Mouse (Mus musculus): ENCODE data around the gene Ntrk3. TPM values are rescaled to one million over a fixed set of nuclear protein-coding genes. Genes with fewer than 3 reads are reported as not detected.

Ntrk3 gene
- polyA plus RNA-seq, 1 experiment from 2014 or later: 4.5 TPM

DNA sequence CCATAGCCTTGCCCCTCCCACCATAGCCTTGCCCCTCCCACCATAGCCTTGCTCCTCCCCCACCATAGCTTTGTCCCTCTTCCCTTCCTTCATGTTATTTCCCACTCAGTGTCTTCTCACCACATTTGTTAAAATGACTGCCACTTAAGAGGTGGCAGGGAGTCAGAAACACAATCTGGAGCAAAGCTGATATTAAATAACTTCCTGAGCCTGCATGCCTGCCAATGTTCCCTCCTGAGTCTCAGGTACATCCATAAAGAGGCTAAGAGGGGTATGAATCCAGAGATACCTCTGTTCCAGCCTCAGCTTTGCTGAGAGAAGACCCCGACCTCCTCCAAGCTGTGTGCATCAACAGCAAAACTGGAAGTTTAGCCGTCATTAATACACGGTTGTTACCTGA lies 172.4 kb downstream of the Ntrk3 start:
- Histone ChIP-seq H3K4me3 (no peak overlapping the region), H3K36me3 (no peaks in the 10 kb centered on the region), H3K27ac (no peak overlapping the region), H3K4me1 (replicated peaks) (peaks cover 8% of the 10 kb centered on the region; the same call in 1 of the 2 replicates), H3K9me3 (no peaks in the 10 kb centered on the region), H3K27me3 (ENCODE audit: insufficient read depth, poor library complexity, severe bottlenecking) (peaks cover 7% of the 10 kb centered on the region; the same call in 1 of the 2 replicates)
- WGBS: 92% methylated on average over 3 of the region's 3 CpGs
- no peak for DNase-seq (ENCODE audit: low spot score)

DNA sequence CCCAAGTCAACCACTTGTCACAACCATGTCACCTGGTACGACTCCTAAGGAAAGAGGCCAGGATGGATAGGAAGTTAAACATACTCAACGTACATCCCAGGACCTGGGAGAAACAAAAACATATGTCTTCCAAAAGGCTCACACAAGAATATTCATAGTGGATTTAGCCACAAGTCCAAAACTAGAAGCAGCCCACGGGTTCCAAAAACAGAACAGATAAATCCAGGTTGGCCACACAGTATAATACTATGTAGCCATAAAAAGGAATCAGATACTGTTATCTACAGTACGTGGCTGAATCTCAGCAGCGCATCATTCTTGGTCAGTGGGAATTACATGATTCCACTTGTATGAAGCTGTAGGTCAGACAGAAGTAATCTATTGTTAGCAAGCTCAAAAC lies 179.3 kb downstream of the Ntrk3 start:
- no peaks in the 10 kb centered on the region for H3K36me3 ChIP-seq
- no peak for DNase-seq (ENCODE audit: low spot score)
- H3K27me3 ChIP-seq (ENCODE audit: insufficient read depth, poor library complexity, severe bottlenecking): no peaks in the 10 kb centered on the region
- no peak overlapping the region for H3K27ac ChIP-seq
- H3K4me3 ChIP-seq: no peak overlapping the region
- 87% methylated on average over 5 of the region's 5 CpGs for WGBS
- H3K9me3 ChIP-seq: no peaks in the 10 kb centered on the region
- no peaks in the 10 kb centered on the region for H3K4me1 ChIP-seq (replicated peaks)

DNA sequence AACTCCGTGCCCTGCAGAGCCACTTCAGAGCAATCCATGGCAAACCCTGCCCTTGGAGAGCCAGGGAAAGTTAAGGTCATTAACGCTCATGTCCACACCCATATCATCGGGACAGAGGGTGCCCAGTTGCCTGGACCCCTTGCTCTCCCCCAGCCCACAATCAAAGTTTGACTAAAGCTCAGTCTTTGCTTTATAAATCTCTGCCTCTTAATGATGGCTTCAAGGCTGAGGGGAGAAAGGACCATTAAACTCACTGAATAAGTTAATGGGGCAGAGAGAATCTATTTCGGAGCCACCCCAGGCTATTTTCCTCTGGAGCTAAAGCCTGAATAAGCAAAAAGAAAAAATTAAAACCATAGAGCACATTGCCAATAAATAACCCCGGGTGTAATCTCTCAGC lies 182.3 kb downstream of the Ntrk3 start:
- Histone ChIP-seq H3K36me3 (no peaks in the 10 kb centered on the region), H3K4me3 (no peak overlapping the region), H3K27me3 (ENCODE audit: insufficient read depth, poor library complexity, severe bottlenecking) (no peaks in the 10 kb centered on the region), H3K4me1 (replicated peaks) (0 out of 2 replicates have a peak, but pooled peaks cover 4% of the 10 kb centered on the region), H3K9me3 (no peaks in the 10 kb centered on the region), H3K27ac (no peak overlapping the region)
- 92% methylated on average over 5 of the region's 5 CpGs for WGBS
- no peak for DNase-seq (ENCODE audit: low spot score)

DNA sequence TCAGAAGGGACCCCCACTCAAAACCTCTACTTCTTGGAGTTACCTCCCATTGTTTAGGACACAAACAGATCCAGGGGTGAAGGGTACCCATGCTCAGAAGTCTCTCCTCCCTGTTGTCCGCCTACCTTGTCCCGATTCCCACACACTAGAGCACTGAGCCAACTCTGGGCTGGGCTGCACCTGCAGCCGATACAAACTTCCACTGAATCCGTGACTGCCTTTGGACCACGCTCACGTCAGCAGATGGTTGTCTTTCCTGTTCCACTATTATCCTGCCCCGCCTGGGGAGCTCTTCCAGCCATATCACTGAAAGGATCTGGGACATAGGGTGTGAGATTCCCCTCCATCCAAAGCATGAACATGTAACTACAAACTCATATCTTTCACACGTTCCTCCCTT lies 188.4 kb downstream of the Ntrk3 start:
- Histone ChIP-seq H3K27ac (no peak overlapping the region), H3K4me1 (replicated peaks) (0 out of 2 replicates have a peak, but pooled peaks cover 4% of the 10 kb centered on the region), H3K36me3 (no peaks in the 10 kb centered on the region), H3K9me3 (peaks cover 2% of the 10 kb centered on the region; the same call in 1 of the 2 replicates), H3K27me3 (ENCODE audit: insufficient read depth, poor library complexity, severe bottlenecking) (no peaks in the 10 kb centered on the region), H3K4me3 (no peak overlapping the region)
- no peak for DNase-seq (ENCODE audit: low spot score)
- 90% methylated on average over 8 of the region's 8 CpGs for WGBS

DNA sequence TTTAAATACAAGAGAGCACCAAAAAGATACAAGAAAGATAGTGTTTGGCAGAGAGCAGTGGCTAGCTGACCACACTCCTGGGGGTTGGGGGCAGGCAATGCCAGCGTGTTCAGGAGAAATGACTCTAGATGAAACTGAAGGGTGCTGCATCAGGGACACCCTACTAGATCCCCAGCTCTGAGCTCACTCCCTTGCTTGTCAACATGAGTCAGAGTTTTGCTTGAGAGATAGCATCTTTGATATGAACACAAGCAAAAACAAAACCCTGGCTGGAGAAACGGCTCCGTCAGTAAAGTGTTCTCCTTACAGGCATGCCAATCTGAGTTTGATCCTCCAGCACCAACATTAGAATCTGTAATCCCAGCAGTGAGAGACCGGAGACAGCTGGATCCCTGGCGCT lies 189.1 kb downstream of the Ntrk3 start:
- Histone ChIP-seq H3K4me3 (no peak overlapping the region), H3K36me3 (no peaks in the 10 kb centered on the region), H3K27me3 (ENCODE audit: insufficient read depth, poor library complexity, severe bottlenecking) (no peaks in the 10 kb centered on the region), H3K27ac (no peak overlapping the region), H3K4me1 (replicated peaks) (0 out of 2 replicates have a peak, but pooled peaks cover 4% of the 10 kb centered on the region), H3K9me3 (peaks cover 2% of the 10 kb centered on the region; the same call in 1 of the 2 replicates)
- no peak for DNase-seq (ENCODE audit: low spot score)
- 92% methylated on average over 5 of the region's 5 CpGs for WGBS

DNA sequence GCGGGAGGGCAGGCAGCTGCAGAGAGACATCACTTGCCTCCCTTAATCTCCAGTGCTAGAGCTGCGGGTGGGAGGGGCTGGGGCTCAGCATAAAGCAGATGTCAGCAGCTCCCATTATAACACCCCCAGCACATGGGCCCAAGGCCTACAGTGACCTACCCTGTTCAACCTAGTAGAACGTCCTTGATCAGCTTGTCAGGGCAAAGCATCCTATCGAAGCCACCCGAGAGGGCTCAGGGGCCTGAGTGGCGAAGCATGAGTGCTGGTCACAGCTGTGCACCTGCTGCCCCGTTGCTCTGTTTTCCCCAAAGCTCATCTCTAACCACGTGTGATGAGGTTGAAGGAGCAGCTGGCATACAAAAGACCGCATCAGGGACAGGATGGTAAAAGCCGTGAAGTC lies 191.3 kb downstream of the Ntrk3 start:
- H3K36me3 ChIP-seq: no peaks in the 10 kb centered on the region
- H3K4me1 ChIP-seq (replicated peaks): peaks cover 4% of the 10 kb centered on the region; the same call in 1 of the 2 replicates
- WGBS: 77% methylated on average over 10 of the region's 10 CpGs
- DNase-seq (ENCODE audit: low spot score): peak; percentile 29
- no peak overlapping the region for H3K4me3 ChIP-seq
- 0 out of 2 replicates have a peak overlapping the region, but pooled peaks have one; percentile 5 for H3K27ac ChIP-seq
- H3K9me3 ChIP-seq: peaks cover 2% of the 10 kb centered on the region; the same call in 1 of the 2 replicates
- H3K27me3 ChIP-seq (ENCODE audit: insufficient read depth, poor library complexity, severe bottlenecking): no peaks in the 10 kb centered on the region

DNA sequence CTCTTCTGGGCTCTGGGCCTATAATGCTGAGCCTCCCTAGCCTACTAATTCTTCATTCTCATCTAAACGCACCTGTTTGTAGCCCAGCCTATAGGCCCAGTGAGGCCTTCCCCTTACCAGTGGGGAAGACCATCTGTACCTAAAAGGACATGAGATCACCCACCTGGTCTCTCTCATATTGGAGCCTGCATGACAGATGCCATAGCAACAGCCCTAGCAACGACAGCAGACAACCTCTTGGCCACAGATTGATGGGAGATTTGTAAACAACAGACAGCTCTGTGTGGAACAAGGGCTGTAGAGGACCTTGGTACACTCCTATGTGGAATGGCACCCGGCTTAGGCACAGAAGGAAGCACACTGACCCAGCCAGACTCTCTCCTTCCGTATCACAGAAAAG lies 195.3 kb downstream of the Ntrk3 start:
- Histone ChIP-seq H3K4me1 (replicated peaks) (peaks cover 4% of the 10 kb centered on the region; the same call in 1 of the 2 replicates), H3K9me3 (peaks cover 2% of the 10 kb centered on the region; the same call in 1 of the 2 replicates), H3K36me3 (no peaks in the 10 kb centered on the region), H3K27me3 (ENCODE audit: insufficient read depth, poor library complexity, severe bottlenecking) (no peaks in the 10 kb centered on the region), H3K27ac (peak overlapping the region; percentile 40; the same call in 1 of the 2 replicates), H3K4me3 (no peak overlapping the region)
- 71% methylated on average over 4 of the region's 4 CpGs for WGBS
- DNase-seq (ENCODE audit: low spot score): no peak

DNA sequence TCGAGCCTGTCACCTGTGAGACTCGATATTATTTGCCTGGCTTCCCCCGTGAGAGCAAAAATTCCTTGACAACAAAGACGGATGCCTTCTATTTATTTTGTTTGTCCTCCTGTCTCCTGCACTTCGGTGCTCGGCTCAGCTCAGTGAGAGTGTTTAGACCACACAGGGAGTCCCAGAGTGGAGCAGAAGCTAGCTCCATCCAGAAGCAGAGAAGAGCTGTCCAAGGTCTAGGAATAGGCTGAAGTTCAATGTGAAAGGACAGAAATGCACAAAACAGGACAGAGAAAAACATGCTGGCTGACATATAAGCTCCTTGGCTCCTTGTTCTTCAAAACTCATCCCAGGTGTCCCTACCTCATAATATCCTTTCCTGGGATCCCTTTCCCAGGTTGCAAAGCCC lies 207.5 kb downstream of the Ntrk3 start:
- WGBS: 58% methylated on average over 6 of the region's 6 CpGs
- Histone ChIP-seq H3K27me3 (ENCODE audit: insufficient read depth, poor library complexity, severe bottlenecking) (no peaks in the 10 kb centered on the region), H3K4me1 (replicated peaks) (no peaks in the 10 kb centered on the region), H3K27ac (no peak overlapping the region), H3K36me3 (no peaks in the 10 kb centered on the region), H3K4me3 (no peak overlapping the region), H3K9me3 (no peaks in the 10 kb centered on the region)
- no peak for DNase-seq (ENCODE audit: low spot score)

DNA sequence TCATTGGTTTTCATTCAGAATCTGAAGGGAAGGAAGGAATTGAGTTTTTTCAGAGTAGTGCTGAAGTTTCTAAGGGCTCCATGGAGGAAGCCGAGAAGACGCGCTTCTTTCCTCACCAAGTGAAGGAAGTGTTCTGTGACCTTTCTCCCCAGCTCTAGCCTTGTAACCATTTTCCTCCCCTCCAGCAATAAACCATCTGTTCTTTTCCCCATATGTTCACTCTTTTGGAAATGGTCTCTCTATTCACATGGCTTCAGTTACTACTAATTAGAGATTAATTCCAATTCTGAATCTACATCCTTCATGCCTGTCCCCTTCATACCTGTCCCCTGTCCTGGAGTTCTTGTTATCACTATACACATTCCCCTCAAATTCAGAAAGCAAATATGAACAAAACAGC lies 209.8 kb downstream of the Ntrk3 start:
- Histone ChIP-seq H3K27me3 (ENCODE audit: insufficient read depth, poor library complexity, severe bottlenecking) (no peaks in the 10 kb centered on the region), H3K36me3 (no peaks in the 10 kb centered on the region), H3K9me3 (no peaks in the 10 kb centered on the region), H3K27ac (no peak overlapping the region), H3K4me3 (no peak overlapping the region), H3K4me1 (replicated peaks) (peaks cover 3% of the 10 kb centered on the region; the same call in 1 of the 2 replicates)
- 76% methylated on average over 3 of the region's 3 CpGs for WGBS
- no peak for DNase-seq (ENCODE audit: low spot score)

DNA sequence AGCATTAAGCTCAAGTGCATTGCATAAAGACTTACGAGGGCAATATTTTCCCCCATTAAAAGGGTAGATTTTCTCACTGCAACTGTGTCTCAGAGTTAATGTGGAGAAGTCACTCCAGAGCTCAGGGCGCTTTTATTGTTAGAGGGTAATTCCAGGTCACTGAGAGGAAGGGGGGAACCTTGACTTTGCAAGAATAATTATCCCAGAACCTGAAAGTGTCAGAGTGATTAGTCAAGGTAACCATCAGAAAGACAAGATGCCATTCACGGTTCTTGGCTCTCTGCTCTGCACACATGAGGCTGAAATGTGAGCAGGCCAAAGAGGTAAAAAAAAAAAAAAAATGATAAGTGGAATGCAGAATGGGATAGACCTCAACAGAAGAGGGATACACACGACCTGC lies 210.2 kb downstream of the Ntrk3 start:
- no peak for DNase-seq (ENCODE audit: low spot score)

DNA sequence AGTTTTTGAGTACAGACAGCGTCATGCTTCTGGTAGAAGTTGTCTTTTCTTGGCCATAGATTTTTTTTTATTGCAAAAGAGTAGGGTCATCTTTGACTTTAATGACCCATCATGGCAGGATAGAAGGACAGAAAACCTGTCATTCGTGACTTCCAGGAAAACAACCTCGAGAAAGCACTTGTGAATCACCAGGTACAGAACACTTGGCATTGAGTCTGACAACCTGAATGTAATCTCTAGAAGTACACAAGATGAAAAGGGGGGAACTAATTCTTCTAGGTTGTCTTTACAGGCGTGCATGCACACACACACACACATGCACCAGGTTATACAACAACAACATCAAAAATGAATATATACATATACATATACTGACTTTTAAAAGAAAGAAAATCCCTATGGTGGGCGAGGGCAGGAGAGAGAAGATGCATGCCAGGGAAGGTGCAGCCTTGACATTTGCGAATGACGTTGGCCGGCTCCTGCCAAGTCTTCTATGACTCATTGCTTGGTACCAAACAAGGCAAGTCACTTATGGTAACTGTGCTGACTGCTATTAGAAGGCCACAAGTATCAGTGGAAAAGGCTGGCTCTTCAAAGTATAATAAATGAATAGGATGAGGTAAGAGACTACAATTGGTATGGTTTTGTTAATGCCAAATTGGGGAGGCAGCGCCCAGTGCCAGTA lies 217.4 kb downstream of the Ntrk3 start:
- H3K4me3 ChIP-seq: no peak overlapping the region
- no peak for DNase-seq (ENCODE audit: low spot score)
- no peaks in the 10 kb centered on the region for H3K36me3 ChIP-seq
- no peaks in the 10 kb centered on the region for H3K9me3 ChIP-seq
- WGBS: 90% methylated on average over 9 of the region's 9 CpGs
- peaks cover 3% of the 10 kb centered on the region; the same call in 1 of the 2 replicates for H3K4me1 ChIP-seq (replicated peaks)
- H3K27ac ChIP-seq: no peak overlapping the region
- H3K27me3 ChIP-seq (ENCODE audit: insufficient read depth, poor library complexity, severe bottlenecking): no peaks in the 10 kb centered on the region

More for the DNA sequence above, 210.2 kb downstream of the Ntrk3 start:
- 55% methylated on average over 4 of the region's 4 CpGs for WGBS
- Histone ChIP-seq H3K9me3 (no peaks in the 10 kb centered on the region), H3K36me3 (no peaks in the 10 kb centered on the region), H3K27ac (no peak overlapping the region), H3K4me3 (no peak overlapping the region), H3K4me1 (replicated peaks) (peaks cover 3% of the 10 kb centered on the region; the same call in 1 of the 2 replicates), H3K27me3 (ENCODE audit: insufficient read depth, poor library complexity, severe bottlenecking) (no peaks in the 10 kb centered on the region)

DNA sequence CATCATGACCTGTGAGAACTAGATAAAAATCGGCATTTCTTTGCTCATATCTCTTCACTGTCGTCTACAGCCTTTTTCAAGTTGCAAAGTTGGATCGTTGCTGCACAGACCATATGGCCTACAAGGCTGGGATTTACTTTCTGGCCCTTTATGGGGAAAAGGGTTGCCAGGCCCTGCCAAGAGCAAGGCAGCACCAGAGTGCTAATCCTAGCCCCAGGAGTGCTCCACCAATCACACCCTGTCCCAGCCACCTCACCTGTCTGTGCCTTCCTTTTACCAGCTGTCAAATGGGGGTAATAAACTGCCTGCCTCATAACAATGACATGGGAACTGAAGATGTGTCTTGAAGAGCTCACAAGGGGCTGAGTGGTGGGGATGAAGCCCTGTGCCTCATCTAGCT lies 218.1 kb downstream of the Ntrk3 start:
- WGBS: 92% methylated on average over 3 of the region's 3 CpGs
- no peak overlapping the region for H3K4me3 ChIP-seq
- no peaks in the 10 kb centered on the region for H3K36me3 ChIP-seq
- H3K27me3 ChIP-seq (ENCODE audit: insufficient read depth, poor library complexity, severe bottlenecking): no peaks in the 10 kb centered on the region
- no peaks in the 10 kb centered on the region for H3K9me3 ChIP-seq
- H3K4me1 ChIP-seq (replicated peaks): peaks cover 2% of the 10 kb centered on the region; the same call in 1 of the 2 replicates
- no peak overlapping the region for H3K27ac ChIP-seq
- no peak for DNase-seq (ENCODE audit: low spot score)

DNA sequence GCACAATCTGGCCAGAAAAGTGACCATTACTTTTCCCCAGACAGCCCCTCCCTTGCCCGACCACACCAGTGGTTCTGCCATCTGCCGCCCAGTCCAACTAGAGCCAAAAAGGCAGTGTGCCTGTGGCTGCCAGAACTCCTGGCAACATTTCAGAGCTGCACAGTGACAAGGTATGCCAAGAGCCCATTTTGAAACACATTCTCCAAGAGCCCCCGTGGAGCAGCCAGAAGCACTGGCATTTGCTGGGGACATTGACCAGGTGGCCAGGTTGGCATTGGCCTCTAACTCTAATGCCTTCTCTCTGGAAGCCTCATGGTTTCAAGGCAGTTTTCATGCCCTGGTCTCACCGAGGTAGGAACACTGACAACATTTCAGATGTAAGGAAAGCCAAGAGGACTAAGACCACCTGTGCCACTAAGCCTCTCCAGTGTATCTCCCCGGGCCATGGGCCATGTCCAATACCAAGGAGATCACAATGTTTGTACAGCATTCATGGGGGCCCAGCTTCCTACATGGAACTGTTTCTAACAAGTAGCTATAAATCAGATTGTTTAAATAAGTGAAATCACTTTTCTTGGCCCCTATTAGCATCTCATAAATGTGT lies 218.9 kb downstream of the Ntrk3 start:
- Histone ChIP-seq H3K27ac (no peak overlapping the region), H3K4me1 (replicated peaks) (no peaks in the 10 kb centered on the region), H3K4me3 (no peak overlapping the region), H3K27me3 (ENCODE audit: insufficient read depth, poor library complexity, severe bottlenecking) (no peaks in the 10 kb centered on the region), H3K36me3 (no peaks in the 10 kb centered on the region), H3K9me3 (no peaks in the 10 kb centered on the region)
- 88% methylated on average over 5 of the region's 5 CpGs for WGBS
- no peak for DNase-seq (ENCODE audit: low spot score)

Measured in hindbrain, embryonic 10.5 days (tissue).